Mouse (Mus musculus): Measurements from ENCODE around the gene Gm28891.
"Not testable (repeated sequence)": the region's sequence is repeated elsewhere in the genome, so short reads cannot be mapped to it uniquely, and the experiment has no call there.

Gene Gm28891

DNA sequence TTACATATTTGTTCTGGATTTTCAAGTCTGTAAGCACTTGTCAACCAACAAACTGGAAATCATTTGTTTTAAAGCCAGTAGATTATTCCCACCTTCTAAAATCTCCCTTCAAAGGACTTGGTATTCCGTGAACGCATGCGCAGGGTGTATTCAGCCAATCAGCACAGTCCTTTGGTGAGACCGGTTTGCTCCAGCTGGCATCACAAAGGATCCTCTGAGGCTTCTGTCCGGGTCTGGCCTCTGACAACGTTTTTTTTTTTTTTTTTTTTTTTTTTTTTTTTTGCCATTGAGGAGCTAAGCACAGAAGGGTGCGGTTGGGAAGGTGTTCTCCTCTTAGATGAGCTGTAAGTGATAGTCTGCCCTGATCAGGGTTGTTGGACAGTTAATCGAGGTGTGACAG, at the start of gene Gm28891:
Gene Gm28891 (plus strand): TSS at position 301 of the 400 bp plus-strand sequence.
- not testable (repeated sequence) for DNase-seq
